Mouse (Mus musculus): Measurements from ENCODE around the gene Slc13a5.
A peak's percentile ranks its signal among the peaks of the same experiment; 100 is the strongest.

Gene Slc13a5

GRCm38 (mm10) chr11:72266207-72266959, 639 bp downstream of the Slc13a5 start:
- peak; percentile 72 for DNase-seq (ENCODE audit: low read depth, low spot score)

- DNase-seq (ENCODE audit: low read depth, low spot score) = peak; percentile 18
Observed at GRCm38 (mm10) chr11:72265483-72265882, 1.5 kb downstream of the Slc13a5 start.

- DNase-seq (ENCODE audit: low read depth, low spot score) = no peak
Observed at GRCm38 (mm10) chr11:72256441-72256840, 10.6 kb downstream of the Slc13a5 start.

- no peak for DNase-seq (ENCODE audit: low read depth, low spot score)
Observed at GRCm38 (mm10) chr11:72255629-72256028, 11.4 kb downstream of the Slc13a5 start.

GRCm38 (mm10) chr11:72245196-72245753, 21.7 kb downstream of the Slc13a5 start:
- no peak for DNase-seq (ENCODE audit: low read depth, low spot score)

GRCm38 (mm10) chr11:72240062-72240860, 26.8 kb downstream of the Slc13a5 start:
- no peak for DNase-seq (ENCODE audit: low read depth, low spot score)

DNA sequence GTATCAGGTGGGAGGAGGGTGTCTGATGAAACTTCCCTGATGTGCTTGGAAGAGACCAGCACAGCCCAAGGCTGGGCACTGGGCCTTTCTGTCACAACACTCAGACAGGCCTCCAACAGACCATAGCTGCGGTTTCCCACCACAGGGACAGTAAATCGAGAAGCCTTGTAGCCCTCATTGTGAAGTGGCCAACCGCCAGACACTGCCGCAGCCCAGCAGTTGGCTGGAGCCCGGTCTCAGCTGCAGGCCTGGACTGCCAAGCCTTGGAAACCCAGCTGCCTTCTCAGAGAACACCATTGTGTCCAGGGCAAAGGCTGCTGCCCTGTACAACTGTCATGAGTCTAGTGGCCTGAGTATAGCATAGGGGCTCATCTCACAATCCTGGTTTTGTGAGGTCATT, 33.0 kb downstream of the Slc13a5 start:
- no peak for DNase-seq (ENCODE audit: low read depth, low spot score)

- no peak for DNase-seq (ENCODE audit: low read depth, low spot score)
Observed at GRCm38 (mm10) chr11:72232991-72233390, 34.0 kb downstream of the Slc13a5 start.

- DNase-seq (ENCODE audit: low read depth, low spot score) = peak; percentile 63
Observed at GRCm38 (mm10) chr11:72232068-72232467, 35.0 kb downstream of the Slc13a5 start.

- DNase-seq (ENCODE audit: low read depth, low spot score) = no peak
Observed at GRCm38 (mm10) chr11:72228513-72228912, 38.5 kb downstream of the Slc13a5 start.

GRCm38 (mm10) chr11:72226901-72227300, 40.1 kb downstream of the Slc13a5 start:
- no peak for DNase-seq (ENCODE audit: low read depth, low spot score)

DNA sequence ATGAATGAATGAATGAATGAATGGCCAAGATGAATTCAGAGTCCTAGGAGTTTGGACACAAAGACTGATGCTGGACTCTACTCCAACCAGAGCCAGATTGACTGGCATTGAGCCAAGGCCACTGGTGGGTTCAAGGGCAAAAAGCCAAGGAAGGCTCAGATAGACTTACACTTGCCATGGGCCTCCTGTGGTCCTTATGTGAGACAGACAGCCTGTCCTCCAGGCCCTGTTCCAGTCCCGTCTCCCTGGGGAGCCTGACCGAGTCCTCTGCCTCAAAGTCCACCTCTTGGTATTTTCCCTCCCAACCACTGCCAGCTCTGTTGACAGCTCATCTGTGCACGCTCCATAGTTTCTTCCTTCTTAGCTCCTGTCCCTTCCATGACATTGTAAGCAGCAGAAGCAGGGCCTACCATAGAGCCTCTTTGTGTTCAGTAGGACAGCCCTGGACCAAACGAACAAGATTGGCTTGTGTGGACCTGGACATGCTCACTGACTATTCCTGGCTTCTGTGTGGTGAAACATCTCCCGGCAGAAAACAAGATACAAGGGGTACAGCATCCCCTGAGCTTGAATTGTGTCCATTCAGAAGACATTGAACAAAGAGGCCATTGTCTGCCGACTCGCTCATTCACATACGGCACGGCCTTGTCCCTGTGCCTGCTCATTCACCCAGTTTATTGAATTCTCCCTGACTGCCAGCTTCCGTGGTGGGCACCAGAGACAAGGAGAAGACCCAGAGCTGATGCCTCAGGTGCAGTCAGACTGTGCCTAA, 40.8 kb downstream of the Slc13a5 start:
- no peak for DNase-seq (ENCODE audit: low read depth, low spot score)

DNA sequence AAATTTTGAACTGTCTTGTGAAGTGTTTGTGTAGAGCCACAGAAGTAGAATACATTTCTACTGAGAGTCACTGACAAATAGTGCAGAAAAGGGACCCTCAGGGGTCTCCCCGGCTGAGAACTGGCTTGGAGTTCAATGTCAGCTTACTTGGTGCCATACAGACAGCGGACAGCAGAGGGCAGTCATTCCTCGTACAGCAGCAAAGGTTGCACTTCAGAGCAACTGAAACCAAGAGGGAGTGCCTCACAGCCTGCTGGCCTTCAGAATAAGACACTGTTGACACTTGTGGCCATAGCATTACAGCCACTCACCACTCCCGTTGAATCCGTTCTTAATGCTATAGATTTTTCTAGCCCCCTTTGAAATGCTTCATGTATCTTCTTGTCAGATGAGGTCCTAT, 42.2 kb downstream of the Slc13a5 start:
- DNase-seq (ENCODE audit: low read depth, low spot score) = peak; percentile 84

DNA sequence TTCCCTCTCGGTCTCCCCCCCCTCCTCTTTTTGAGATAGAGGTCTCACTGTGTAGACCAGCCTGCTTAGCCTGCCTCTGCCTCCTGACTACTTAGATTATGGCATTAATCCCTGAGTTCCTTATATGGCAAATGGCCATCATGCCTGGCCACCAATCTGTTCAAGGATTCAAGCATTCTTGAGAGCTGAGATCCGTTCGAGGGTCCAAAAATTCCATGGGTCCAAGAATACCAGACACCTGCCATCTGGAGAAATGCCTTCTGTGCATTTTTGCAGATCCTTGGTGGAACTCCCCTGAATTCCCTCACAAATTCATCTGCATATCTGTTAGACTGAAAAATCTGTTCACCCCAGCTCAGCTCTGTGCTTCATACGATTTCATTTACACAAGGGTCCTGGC, 43.6 kb downstream of the Slc13a5 start:
- no peak for DNase-seq (ENCODE audit: low read depth, low spot score)

DNA sequence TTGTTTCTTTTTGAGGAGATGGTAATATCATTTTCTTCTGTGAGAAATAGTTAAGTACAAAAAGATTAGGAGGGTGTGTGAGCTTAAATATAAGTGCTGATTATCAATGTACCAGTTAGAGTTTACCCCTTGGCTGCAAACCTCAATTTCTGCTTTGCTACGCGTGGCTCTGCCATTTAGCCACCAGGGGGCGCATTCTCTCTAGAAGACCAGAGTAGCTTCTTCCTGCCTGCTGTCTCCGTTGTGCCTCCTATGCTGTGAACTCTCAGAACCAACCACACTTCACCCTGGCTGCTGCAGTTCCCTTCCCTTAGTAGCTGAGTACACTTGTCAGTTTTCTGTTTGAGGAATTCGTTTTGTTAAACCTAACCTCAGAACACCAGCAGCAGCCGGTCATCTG, 45.7 kb downstream of the Slc13a5 start:
- DNase-seq (ENCODE audit: low read depth, low spot score) = peak; percentile 83

- no peak for DNase-seq (ENCODE audit: low read depth, low spot score)
Observed at GRCm38 (mm10) chr11:72217116-72217515, 49.9 kb downstream of the Slc13a5 start.

- peak; percentile 79 for DNase-seq (ENCODE audit: low read depth, low spot score)
Observed at GRCm38 (mm10) chr11:72215410-72215797, 51.6 kb downstream of the Slc13a5 start, which contains the start of gene Med31. TSS of gene Med31 (minus strand) at chr11:72215592.

GRCm38 (mm10) chr11:72214591-72215409, 52.2 kb downstream of the Slc13a5 start:
- DNase-seq (ENCODE audit: low read depth, low spot score) = peak; percentile 99

DNA sequence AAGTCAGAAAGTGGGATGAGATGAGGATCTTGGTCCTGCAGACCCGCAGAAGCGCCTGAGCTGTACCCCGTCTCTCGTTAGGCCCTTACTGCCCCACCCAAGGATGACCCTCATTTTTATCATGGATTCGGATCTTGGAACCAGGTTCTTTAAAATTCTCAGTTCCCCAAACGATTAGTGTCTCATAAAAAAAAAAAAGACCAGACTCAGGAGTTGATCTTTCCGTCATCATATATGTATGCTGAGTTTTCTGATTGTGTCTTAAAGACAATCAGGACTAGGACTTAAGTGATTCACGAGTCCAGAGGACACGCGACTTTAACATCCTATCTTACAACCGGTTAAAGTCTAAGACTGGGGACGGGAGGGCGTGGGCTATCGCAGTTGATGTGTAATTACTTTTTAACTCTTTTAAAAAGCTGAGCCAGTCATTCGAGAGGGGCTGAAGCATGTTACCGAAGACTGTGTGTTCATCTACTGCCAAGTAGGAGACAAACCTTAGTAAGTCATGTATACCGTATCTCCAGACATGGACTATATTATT, 59.1 kb downstream of the Slc13a5 start:
- DNase-seq (ENCODE audit: low read depth, low spot score) = no peak

GRCm38 (mm10) chr11:72207204-72207833, 59.7 kb downstream of the Slc13a5 start, which contains the start of the genes 4933427D14Rik and Txndc17:
TSS of gene 4933427D14Rik (minus strand) at chr11:72207459.
TSS of gene Txndc17 (plus strand) at chr11:72207547.
- DNase-seq (ENCODE audit: low read depth, low spot score) = peak; percentile 93
